Mouse (Mus musculus): ENCODE results near the gene Ano6.

- no peak for TF ChIP-seq POLR2A (IDR thresholded peaks at IDR 0.05; ENCODE audit: control insufficient read depth, extremely low read depth, insufficient read depth, low read length, poor library complexity)
- TF ChIP-seq CTCF (IDR thresholded peaks at IDR 0.05; ENCODE audit: borderline replicate concordance, control insufficient read depth, extremely low read depth, insufficient read depth, low read length, poor library complexity) = no peak
Observed at GRCm38 (mm10) chr15:96021506-96021905, 230.9 kb downstream of the Ano6 start.

All from thymus, adult 2 months (tissue).